Mouse (Mus musculus): ENCODE results near the gene Traf5. TPM values are rescaled to one million over a fixed set of nuclear protein-coding genes. Genes with fewer than 3 reads are reported as not detected.
A peak's percentile ranks its signal among the peaks of the same experiment; 100 is the strongest.

The Traf5 gene
- polyA plus RNA-seq, 1 experiment from 2014 or later = 8.1 TPM

DNA sequence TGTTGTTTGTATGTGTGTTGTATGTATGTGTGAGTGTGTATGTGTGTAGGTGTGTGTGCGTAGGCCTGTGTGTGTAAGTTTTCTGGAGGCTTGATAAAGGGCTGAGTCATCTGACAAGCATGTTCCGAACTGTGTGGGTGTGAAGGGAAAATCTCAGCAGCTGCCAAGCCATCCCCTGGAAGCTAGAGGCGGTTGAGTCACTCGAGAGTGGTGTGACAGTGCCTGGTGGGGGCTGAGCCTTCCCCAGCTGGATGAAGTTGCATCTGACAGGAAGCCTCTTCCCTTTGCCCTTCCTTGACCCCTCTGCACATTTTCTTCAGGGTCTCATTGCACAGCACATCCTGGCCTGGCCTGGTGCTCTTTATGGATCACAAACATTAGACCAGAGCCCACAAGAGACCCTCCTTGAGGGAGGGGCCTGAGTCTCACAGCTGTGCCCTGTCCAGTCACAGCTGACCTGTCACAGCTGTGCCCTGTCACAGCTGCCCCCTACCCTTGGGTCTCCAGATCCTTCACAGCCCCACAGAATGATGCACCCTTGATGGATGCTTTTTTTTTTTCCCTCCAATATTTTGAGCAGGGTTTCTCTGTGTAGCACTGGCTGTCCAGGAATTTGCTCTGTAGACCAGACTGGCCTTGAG, 30.6 kb downstream of the Traf5 start:
- Histone ChIP-seq H3K27me3 (no peaks in the 10 kb centered on the region), H3K9ac (no peak overlapping the region), H3K9me3 (replicated peaks) (peaks cover 6% of the 10 kb centered on the region), H3K36me3 (peaks cover 58% of the 10 kb centered on the region), H3K27ac (no peak overlapping the region), H3K4me1 (replicated peaks) (no peaks in the 10 kb centered on the region), H3K4me3 (replicated peaks) (no peak overlapping the region), H3K4me2 (no peak overlapping the region)
- no peak; the same call in 1 of the 2 replicates for ATAC-seq (ENCODE audit: low read depth)
- 64% methylated on average over 4 of the region's 4 CpGs for WGBS (ENCODE audit: insufficient replicate concordance)
- DNase-seq = no peak

DNA sequence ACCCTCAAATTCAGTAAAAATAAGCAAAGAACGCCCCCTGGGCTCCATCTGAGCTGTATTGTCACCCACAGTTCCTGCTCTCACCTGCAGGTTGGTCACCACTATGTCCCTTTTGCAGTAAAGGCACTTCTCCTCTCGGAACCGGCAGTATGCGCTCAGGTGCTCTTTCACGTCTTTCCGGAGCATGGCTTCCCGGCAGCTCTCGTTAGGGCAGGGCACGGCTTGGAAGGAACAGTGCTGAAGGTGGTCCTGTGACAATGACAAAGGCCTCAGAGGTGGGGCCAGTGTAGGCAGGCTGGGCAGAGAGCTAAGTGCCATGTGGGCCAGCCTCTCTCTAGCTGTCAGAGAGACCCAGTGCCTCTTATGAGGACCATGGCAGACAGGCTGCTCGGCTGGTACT, 33.4 kb downstream of the Traf5 start:
- H3K4me1 ChIP-seq (replicated peaks) = no peaks in the 10 kb centered on the region
- no peak overlapping the region for H3K27ac ChIP-seq
- peaks cover 42% of the 10 kb centered on the region for H3K36me3 ChIP-seq
- no peak overlapping the region for H3K9ac ChIP-seq
- H3K27me3 ChIP-seq = no peaks in the 10 kb centered on the region
- H3K9me3 ChIP-seq (replicated peaks) = peaks cover 6% of the 10 kb centered on the region
- H3K4me3 ChIP-seq (replicated peaks) = no peak overlapping the region
- no peak overlapping the region for H3K4me2 ChIP-seq
- WGBS (ENCODE audit: insufficient replicate concordance) = 84% methylated on average over 10 of the region's 10 CpGs
- DNase-seq (no peak), ATAC-seq (ENCODE audit: low read depth) (no peak)

DNA sequence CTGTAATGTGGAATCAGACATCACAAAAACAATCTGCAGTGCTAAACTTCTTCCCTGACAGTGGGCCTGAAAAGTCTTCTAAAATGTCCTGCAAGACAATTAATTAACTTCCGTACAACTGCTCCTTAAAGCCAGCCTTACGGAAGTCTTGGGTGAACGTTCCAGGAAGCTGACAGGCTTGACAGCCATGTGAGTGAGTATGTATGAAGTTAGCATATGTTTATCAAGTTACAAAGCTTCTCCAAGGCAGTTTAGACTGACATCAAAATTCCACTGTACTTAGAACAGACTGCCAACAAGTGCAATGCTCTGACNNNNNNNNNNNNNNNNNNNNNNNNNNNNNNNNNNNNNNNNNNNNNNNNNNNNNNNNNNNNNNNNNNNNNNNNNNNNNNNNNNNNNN, 38.6 kb downstream of the Traf5 start:
- ATAC-seq (ENCODE audit: low read depth) = no peak
- WGBS (ENCODE audit: insufficient replicate concordance) = 75% methylated on average over 3 of the region's 3 CpGs

DNA sequence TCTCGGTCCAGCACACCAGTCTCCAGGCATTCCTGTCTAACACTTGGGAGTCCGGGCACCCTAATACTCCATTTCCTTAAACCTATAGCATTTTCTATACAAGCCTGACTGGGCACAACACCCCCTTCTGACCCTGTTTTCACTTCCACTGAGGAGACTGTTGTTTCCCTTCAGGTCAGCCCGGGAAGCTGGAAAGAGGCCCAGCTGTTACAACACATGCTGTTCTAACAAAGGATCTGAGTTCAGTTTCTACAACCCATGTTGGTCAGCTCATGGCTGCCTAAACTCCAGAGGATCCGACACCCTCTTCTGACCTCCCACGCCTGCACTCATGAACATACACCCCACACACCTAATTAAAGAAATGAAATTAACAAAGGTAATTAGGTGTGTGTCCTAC, 39.4 kb downstream of the Traf5 start:
- H3K9me3 ChIP-seq (replicated peaks) = no peaks in the 10 kb centered on the region
- peaks cover 25% of the 10 kb centered on the region for H3K36me3 ChIP-seq
- no peak overlapping the region for H3K4me2 ChIP-seq
- no peaks in the 10 kb centered on the region for H3K27me3 ChIP-seq
- no peak overlapping the region for H3K9ac ChIP-seq
- ATAC-seq (ENCODE audit: low read depth) = no peak
- no peak overlapping the region for H3K27ac ChIP-seq
- no peak for DNase-seq
- no peaks in the 10 kb centered on the region for H3K4me1 ChIP-seq (replicated peaks)
- 85% methylated on average over 5 of the region's 5 CpGs for WGBS (ENCODE audit: insufficient replicate concordance)
- no peak overlapping the region for H3K4me3 ChIP-seq (replicated peaks)

More for the DNA sequence above, 38.6 kb downstream of the Traf5 start:
- no peaks in the 10 kb centered on the region for H3K4me1 ChIP-seq (replicated peaks)
- H3K9ac ChIP-seq = no peak overlapping the region
- H3K36me3 ChIP-seq = peaks cover 25% of the 10 kb centered on the region
- no peak overlapping the region for H3K4me2 ChIP-seq
- no peak overlapping the region for H3K27ac ChIP-seq
- DNase-seq = no peak
- no peaks in the 10 kb centered on the region for H3K27me3 ChIP-seq
- no peak overlapping the region for H3K4me3 ChIP-seq (replicated peaks)
- H3K9me3 ChIP-seq (replicated peaks) = no peaks in the 10 kb centered on the region

DNA sequence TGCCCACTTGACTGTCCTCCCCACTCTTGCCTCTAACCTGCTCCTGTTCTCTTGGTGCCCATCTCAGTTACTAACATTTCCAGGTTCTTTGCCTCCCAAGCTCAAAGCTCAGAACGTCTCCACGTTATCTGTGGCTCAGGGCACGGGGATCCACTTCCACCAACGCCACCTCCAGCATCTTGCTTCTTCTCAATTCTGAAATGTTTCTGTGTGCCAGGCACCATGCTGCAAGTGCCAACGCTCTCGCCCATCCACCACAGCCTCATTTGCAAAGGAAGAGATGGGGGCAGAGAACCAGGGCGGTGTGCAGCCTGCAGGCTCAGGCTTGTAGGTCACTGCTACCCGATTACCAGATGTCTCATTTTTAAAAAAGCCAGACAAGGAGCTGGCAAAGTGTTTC, 39.9 kb downstream of the Traf5 start:
- 77% methylated on average over 8 of the region's 8 CpGs for WGBS (ENCODE audit: insufficient replicate concordance)
- DNase-seq (no peak), ATAC-seq (ENCODE audit: low read depth) (no peak)
- H3K4me1 ChIP-seq (replicated peaks) = no peaks in the 10 kb centered on the region
- H3K4me3 ChIP-seq (replicated peaks) = no peak overlapping the region
- no peak overlapping the region for H3K27ac ChIP-seq
- no peak overlapping the region for H3K4me2 ChIP-seq
- H3K36me3 ChIP-seq = peaks cover 25% of the 10 kb centered on the region
- H3K9me3 ChIP-seq (replicated peaks) = no peaks in the 10 kb centered on the region
- no peaks in the 10 kb centered on the region for H3K27me3 ChIP-seq
- H3K9ac ChIP-seq = no peak overlapping the region

DNA sequence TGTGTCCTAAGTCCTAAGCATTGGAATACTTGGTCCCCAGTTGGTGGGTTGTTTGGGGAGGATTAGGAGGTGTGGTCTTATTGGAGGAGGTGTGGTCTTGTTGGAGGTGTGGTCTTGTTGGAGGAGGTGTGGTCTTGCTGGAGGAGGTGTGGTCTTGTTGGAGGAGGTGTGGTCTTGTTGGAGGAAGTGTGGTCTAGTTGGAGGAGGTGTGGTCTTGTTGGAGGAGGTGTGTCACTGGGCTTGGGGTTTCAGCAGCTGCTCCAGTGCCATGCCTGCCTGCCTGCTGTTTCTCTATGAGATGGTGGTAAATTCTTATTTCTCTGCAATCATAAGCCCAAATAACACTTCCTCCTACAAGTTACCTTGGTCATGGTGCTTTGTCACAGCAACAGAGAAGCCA, 93.3 kb downstream of the Traf5 start:
- Histone ChIP-seq H3K9me3 (replicated peaks) (no peaks in the 10 kb centered on the region), H3K4me1 (replicated peaks) (peaks cover 23% of the 10 kb centered on the region), H3K36me3 (peaks cover 29% of the 10 kb centered on the region), H3K4me2 (no peak overlapping the region), H3K4me3 (replicated peaks) (no peak overlapping the region), H3K9ac (no peak overlapping the region), H3K27ac (no peak overlapping the region), H3K27me3 (no peaks in the 10 kb centered on the region)
- ATAC-seq (ENCODE audit: low read depth) = no peak
- no peak for DNase-seq

DNA sequence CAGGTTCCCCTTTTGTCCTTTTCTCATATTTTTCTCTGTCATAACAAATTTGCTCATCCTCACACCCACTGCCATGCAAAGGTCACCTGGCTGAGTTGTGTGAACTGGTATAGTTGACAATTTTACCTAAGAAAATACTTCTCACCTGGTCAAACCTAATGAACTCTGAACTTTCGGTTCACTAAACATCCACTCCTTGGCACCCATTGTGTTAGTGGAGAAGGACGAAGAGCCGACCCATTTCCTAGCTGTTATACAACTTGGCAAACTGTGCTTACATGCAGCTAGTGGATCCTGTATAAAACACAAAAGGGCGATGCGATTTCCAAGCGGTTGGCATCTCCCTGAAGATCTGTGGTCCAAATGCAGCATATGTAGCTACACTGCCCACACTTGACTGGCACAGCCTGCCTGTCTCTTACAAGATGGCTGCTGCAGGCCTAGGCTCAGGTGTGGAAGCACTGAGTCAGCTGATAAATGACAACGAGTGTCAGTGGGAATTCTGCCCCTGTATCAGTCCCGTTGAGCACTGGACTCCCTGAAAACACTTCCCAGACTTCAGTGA, 95.7 kb downstream of the Traf5 start:
- peaks cover 29% of the 10 kb centered on the region for H3K36me3 ChIP-seq
- H3K9me3 ChIP-seq (replicated peaks) = no peaks in the 10 kb centered on the region
- DNase-seq (no peak), ATAC-seq (ENCODE audit: low read depth) (no peak)
- H3K27me3 ChIP-seq = no peaks in the 10 kb centered on the region
- no peak overlapping the region for H3K4me3 ChIP-seq (replicated peaks)
- no peak overlapping the region for H3K9ac ChIP-seq
- peaks cover 27% of the 10 kb centered on the region for H3K4me1 ChIP-seq (replicated peaks)
- WGBS (ENCODE audit: insufficient replicate concordance) = 83% methylated on average over 8 of the region's 8 CpGs
- no peak overlapping the region for H3K4me2 ChIP-seq
- no peak overlapping the region for H3K27ac ChIP-seq

DNA sequence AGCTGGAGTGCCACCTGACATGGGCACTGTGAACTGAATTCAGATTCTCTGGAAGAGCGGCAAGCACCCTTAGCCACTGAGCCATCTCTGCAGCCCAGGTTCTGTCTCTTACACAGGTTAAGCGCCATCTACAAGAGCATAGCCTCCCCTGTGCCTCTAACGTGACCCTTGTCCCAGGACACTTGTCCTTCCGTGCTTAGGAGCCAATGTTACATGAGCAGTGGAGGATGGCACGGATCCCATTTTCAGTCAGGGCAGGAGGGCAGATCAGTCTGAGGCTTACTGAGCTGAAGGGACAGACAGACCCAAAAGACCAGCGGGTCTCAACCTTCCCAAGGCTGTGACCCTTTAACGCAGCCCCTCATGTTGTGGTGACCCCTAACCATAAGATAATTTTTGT, 96.4 kb downstream of the Traf5 start:
- DNase-seq = no peak

DNA sequence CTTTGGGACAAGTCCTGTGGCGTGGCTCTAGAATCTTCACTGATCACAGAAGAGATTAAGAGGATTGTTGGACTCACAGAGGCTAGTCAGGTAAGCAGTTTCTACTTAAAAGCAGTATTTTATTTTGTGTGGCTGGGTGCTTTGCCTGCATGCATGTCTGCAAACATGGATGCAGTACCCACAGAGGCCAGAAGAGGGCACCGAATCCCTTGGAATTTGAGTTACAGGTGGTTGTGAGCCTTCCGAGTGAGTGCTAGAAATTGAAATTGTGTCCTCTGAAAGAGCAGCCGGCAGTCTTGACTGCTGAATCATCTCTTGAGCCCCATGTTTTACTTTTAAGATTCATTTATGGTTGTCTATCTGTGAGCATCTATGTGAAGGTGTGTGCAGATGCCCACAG, 96.9 kb downstream of the Traf5 start:
- ATAC-seq (ENCODE audit: low read depth) (no peak), DNase-seq (peak; percentile 53)
- WGBS (ENCODE audit: insufficient replicate concordance) = 48% methylated on average over 4 of the region's 4 CpGs
- Histone ChIP-seq H3K36me3 (peaks cover 23% of the 10 kb centered on the region), H3K4me1 (replicated peaks) (peaks cover 34% of the 10 kb centered on the region), H3K27ac (peak overlapping the region; percentile 87; the same call in 1 of the 2 replicates), H3K4me3 (replicated peaks) (no peak overlapping the region), H3K27me3 (no peaks in the 10 kb centered on the region), H3K9ac (no peak overlapping the region), H3K9me3 (replicated peaks) (no peaks in the 10 kb centered on the region), H3K4me2 (no peak overlapping the region)

More for the DNA sequence above, 96.4 kb downstream of the Traf5 start:
- H3K9ac ChIP-seq = no peak overlapping the region
- ATAC-seq (ENCODE audit: low read depth) = no peak
- H3K36me3 ChIP-seq = peaks cover 27% of the 10 kb centered on the region
- no peak overlapping the region for H3K4me2 ChIP-seq
- H3K4me3 ChIP-seq (replicated peaks) = no peak overlapping the region
- H3K9me3 ChIP-seq (replicated peaks) = no peaks in the 10 kb centered on the region
- no peak overlapping the region for H3K27ac ChIP-seq
- 81% methylated on average over 7 of the region's 7 CpGs for WGBS (ENCODE audit: insufficient replicate concordance)
- H3K27me3 ChIP-seq = no peaks in the 10 kb centered on the region
- peaks cover 30% of the 10 kb centered on the region for H3K4me1 ChIP-seq (replicated peaks)

DNA sequence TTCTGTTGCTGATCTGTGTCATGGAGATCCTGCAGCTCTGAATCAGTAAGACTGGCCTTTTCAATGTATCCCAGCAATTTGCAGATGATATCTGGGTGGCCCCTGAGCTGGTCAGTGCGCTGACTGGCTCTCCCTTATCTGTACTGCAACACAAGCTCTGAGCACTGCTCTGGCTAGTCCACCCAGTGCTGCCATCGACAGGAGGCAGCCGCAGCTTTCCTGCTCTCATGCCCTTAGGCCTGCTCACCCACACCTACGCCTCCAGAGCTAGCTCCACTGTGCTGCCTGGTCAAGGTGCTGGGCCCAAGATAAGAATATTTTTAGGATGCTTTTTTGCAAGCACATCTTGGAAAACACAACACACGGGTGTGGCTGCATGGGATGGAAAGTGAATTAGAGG, 97.9 kb downstream of the Traf5 start:
- DNase-seq (peak; percentile 78), ATAC-seq (ENCODE audit: low read depth) (peak; percentile 94)
- Histone ChIP-seq H3K4me2 (peak overlapping the region; percentile 45), H3K27ac (peak overlapping the region; percentile 87), H3K4me1 (replicated peaks) (peaks cover 38% of the 10 kb centered on the region), H3K27me3 (no peaks in the 10 kb centered on the region), H3K4me3 (replicated peaks) (0 out of 2 replicates have a peak overlapping the region, but pooled peaks have one; percentile 8), H3K9ac (peak overlapping the region; percentile 54), H3K9me3 (replicated peaks) (no peaks in the 10 kb centered on the region), H3K36me3 (peaks cover 18% of the 10 kb centered on the region)
- 24% methylated on average over 5 of the region's 5 CpGs for WGBS (ENCODE audit: insufficient replicate concordance)

DNA sequence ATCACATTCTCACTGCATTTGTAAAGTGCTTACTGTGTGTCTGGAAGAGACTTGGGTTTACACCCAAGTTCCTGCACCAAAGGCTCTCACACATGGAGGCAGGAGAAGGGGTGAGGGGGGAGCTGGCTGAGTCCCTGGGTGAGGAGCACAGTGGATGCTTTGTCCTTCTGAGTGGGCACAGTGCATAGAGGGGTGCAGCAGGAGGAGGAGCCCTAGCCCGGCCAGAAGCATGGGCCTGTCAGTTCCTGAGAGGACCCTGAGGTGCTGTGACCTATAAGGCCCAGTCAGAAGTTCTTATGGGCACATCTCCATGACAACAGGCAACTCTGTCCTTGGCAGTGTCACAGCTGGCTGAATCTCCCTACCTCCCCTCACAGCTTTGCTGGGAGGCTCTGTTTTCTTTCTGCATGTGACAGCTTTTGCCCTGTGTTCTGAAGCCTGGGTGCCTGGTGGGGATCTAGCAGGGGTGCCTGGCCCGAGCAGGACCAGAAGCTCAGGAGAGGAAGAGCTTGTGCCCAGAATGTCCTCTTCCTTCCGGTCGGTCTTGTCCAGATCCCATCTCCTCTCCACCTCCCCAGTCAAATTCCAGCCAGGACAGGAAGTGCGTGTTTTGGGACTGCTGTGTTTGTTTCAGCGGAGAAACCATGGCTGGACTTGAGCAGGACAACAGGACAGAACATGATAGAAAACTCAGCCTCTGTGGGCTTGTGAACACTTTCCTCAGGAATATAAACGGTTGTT, 100.1 kb downstream of the Traf5 start:
- no peaks in the 10 kb centered on the region for H3K27me3 ChIP-seq
- WGBS (ENCODE audit: insufficient replicate concordance) = 65% methylated on average over 7 of the region's 7 CpGs
- DNase-seq (no peak), ATAC-seq (ENCODE audit: low read depth) (no peak)
- peaks cover 46% of the 10 kb centered on the region for H3K4me1 ChIP-seq (replicated peaks)
- no peak overlapping the region for H3K27ac ChIP-seq
- H3K36me3 ChIP-seq = no peaks in the 10 kb centered on the region
- no peak overlapping the region for H3K9ac ChIP-seq
- H3K4me2 ChIP-seq = no peak overlapping the region
- no peak overlapping the region for H3K4me3 ChIP-seq (replicated peaks)
- no peaks in the 10 kb centered on the region for H3K9me3 ChIP-seq (replicated peaks)
